Mouse (Mus musculus): ENCODE measurements at regions not wholly inside any gene's neighbourhood (a gene's known extent, or its start where the extent isn't known, plus 50 kb on each side); places are given as distances from the start of the nearest gene placed in this dataset.
A peak's percentile ranks its signal among the peaks of the same experiment; 100 is the strongest.

DNA sequence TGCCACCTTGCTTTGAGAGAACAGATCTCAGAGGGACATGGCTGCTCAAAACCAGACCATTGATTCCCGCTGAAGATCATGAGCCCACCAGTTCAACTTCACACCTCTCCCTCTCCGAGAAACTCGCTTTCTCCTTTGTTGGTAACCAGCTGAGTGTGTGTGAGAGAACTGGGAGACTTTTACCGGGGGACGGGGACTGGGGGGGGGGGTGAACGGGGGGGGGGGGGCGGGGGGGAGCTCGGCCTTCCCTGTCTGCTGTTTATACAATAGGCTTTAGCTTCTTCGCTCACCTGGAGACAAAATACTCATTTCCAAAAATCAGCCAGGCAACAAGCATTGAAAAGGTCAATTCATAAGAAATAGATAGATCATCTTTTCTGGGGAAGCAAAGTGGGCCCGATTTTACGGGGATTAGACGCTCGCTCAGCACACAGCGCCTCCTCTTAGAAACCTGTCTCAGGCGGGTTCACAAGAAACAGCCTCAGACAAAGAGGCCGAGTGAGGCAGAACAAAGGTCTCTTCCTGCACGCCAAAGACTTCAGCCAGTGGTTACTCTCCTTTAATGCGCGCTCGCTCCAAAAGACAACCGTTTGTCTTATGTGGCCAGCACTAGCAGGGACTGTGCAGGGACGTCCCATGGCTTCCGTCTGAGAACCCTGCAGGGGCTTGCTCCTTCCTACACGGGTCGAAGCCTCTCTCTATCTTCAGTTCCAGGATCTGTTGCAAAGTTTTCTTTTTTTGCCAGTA lies 202.7 kb downstream of the Irs2 start:
- Histone ChIP-seq H3K27ac (ENCODE audit: low read depth, low read length) (no peak overlapping the region), H3K9ac (no peak overlapping the region), H3K36me3 (ENCODE audit: insufficient read depth) (no peaks in the 10 kb centered on the region), H3K4me2 (ENCODE audit: low read depth) (peak overlapping the region; percentile 8), H3K4me3 (ENCODE audit: low read depth, low read length) (no peak overlapping the region), H3K4me1 (ENCODE audit: insufficient read depth) (no peaks in the 10 kb centered on the region), H3K27me3 (ENCODE audit: insufficient read depth, low read length) (no peaks in the 10 kb centered on the region), H3K9me3 (ENCODE audit: low read length) (no peaks in the 10 kb centered on the region)
- ATAC-seq, result no peak; the same call in 1 of the 2 replicates
- no peak for TF ChIP-seq CTCF (IDR thresholded peaks at IDR 0.05; ENCODE audit: low read depth)
- DNase-seq, result no peak
- 8% methylated on average over 24 of the region's 25 CpGs for WGBS

DNA sequence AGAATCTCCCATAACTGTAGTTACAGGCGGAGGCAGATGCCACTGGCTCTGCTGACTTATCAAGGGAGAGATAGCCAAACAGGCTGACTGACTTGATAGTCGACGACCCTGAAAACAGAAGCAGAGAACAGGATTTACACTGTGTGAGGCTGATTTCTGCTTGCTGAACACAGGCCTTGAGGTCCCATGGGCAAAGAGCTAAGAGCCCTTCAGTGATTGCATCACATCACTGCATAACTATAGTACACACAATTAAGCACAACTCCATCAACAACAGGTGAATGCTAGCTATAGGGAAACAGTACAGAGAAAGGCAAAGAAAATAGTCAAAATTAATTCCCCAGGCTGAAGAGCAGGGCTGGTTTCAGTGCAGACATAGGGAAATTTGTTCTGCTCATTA lies 203.3 kb downstream of the Irs2 start:
- DNase-seq, result no peak
- no peak for ATAC-seq
- 58% methylated on average over 3 of the region's 3 CpGs for WGBS

DNA sequence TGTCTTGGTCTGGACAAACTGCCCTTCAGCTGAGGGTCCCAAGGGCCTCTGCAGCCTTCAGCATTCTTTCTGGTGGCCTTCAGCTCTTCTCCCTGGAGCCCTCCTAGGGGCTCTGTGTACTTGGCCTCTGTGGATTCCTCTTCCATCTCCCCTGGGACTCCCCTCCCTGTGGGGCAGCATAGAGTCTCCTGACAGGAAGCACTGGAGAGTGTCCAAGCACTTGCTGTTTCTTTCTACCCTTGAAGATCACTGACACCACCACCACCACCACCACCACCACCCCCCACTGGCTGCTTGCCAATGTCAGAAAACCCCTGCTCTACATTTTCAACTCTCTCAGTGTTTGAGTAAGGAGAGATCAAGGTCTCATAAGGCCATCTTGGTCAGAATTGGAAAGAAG lies 206.3 kb downstream of the Irs2 start:
- DNase-seq, result no peak
- Histone ChIP-seq H3K9ac (no peak overlapping the region), H3K4me2 (ENCODE audit: low read depth) (no peak overlapping the region), H3K27me3 (ENCODE audit: insufficient read depth, low read length) (no peaks in the 10 kb centered on the region), H3K36me3 (ENCODE audit: insufficient read depth) (no peaks in the 10 kb centered on the region), H3K9me3 (ENCODE audit: low read length) (no peaks in the 10 kb centered on the region), H3K4me1 (ENCODE audit: insufficient read depth) (no peaks in the 10 kb centered on the region), H3K4me3 (ENCODE audit: low read depth, low read length) (no peak overlapping the region), H3K27ac (ENCODE audit: low read depth, low read length) (no peak overlapping the region)
- TF ChIP-seq CTCF (IDR thresholded peaks at IDR 0.05; ENCODE audit: low read depth), result no peak
- no peak for ATAC-seq

More for the DNA sequence above, 203.3 kb downstream of the Irs2 start:
- Histone ChIP-seq H3K27me3 (ENCODE audit: insufficient read depth, low read length) (no peaks in the 10 kb centered on the region), H3K9ac (no peak overlapping the region), H3K4me2 (ENCODE audit: low read depth) (no peak overlapping the region), H3K4me1 (ENCODE audit: insufficient read depth) (no peaks in the 10 kb centered on the region), H3K9me3 (ENCODE audit: low read length) (no peaks in the 10 kb centered on the region), H3K36me3 (ENCODE audit: insufficient read depth) (no peaks in the 10 kb centered on the region), H3K4me3 (ENCODE audit: low read depth, low read length) (no peak overlapping the region), H3K27ac (ENCODE audit: low read depth, low read length) (no peak overlapping the region)
- TF ChIP-seq CTCF (IDR thresholded peaks at IDR 0.05; ENCODE audit: low read depth), result no peak

- no peak for DNase-seq
- 84% methylated on average over 5 of the region's 5 CpGs for WGBS
Measured at GRCm38 (mm10) chr8:10801580-10801979, 206.7 kb downstream of the Irs2 start.

GRCm38 (mm10) chr8:10798444-10798843 lies 209.8 kb downstream of the Irs2 start:
- WGBS, result 88% methylated on average over 1 of the region's 1 CpGs
- Histone ChIP-seq H3K27me3 (ENCODE audit: insufficient read depth, low read length) (no peaks in the 10 kb centered on the region), H3K27ac (ENCODE audit: low read depth, low read length) (no peak overlapping the region), H3K9me3 (ENCODE audit: low read length) (no peaks in the 10 kb centered on the region), H3K4me2 (ENCODE audit: low read depth) (no peak overlapping the region), H3K4me3 (ENCODE audit: low read depth, low read length) (no peak overlapping the region), H3K4me1 (ENCODE audit: insufficient read depth) (no peaks in the 10 kb centered on the region), H3K36me3 (ENCODE audit: insufficient read depth) (no peaks in the 10 kb centered on the region), H3K9ac (no peak overlapping the region)
- no peak for TF ChIP-seq CTCF (IDR thresholded peaks at IDR 0.05; ENCODE audit: low read depth)
- no peak for DNase-seq
- no peak for ATAC-seq

More at GRCm38 (mm10) chr8:10801580-10801979, 206.7 kb downstream of the Irs2 start:
- Histone ChIP-seq H3K4me2 (ENCODE audit: low read depth) (no peak overlapping the region), H3K36me3 (ENCODE audit: insufficient read depth) (no peaks in the 10 kb centered on the region), H3K9me3 (ENCODE audit: low read length) (no peaks in the 10 kb centered on the region), H3K4me3 (ENCODE audit: low read depth, low read length) (no peak overlapping the region), H3K9ac (no peak overlapping the region), H3K27me3 (ENCODE audit: insufficient read depth, low read length) (no peaks in the 10 kb centered on the region), H3K27ac (ENCODE audit: low read depth, low read length) (no peak overlapping the region), H3K4me1 (ENCODE audit: insufficient read depth) (no peaks in the 10 kb centered on the region)
- no peak for TF ChIP-seq CTCF (IDR thresholded peaks at IDR 0.05; ENCODE audit: low read depth)
- no peak for ATAC-seq

DNA sequence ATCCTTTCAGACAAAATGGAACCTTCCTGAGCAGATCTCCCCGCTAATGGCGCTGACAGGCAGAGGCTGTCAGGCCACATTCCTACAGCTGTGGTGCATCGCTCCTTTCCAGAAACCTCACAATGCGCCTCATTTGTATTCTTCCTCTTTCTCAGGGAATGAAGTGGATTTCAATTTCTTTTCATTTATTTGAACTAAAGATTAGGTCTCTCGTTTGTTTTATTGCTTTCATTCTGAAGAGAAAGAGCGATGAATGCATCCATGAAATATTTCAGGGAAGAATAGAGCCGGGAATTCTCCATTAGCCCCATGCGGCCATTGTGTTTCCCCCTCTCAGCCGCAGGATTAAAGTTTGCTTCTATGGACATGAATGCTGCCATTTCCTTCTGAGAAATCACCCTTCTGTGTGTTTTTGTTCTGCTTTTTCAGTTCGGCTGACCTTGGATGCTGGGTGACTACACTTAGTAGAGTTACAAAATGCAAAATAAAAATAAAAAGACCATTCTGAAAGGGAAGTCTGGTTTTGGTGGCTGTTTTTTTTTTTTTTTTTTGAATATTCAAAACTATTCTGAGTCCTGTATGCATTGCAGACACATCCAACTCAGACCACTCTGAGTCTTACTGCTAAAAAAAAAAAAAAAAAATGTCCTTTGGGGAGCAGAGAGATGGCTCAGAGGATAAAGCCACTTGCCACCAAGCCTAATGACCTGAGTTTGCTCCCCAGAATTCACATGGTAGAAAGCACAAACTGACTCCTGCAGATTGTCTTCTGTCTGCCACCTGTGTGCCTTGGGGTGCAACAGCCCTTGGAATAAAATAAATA lies 213.7 kb downstream of the Irs2 start:
- no peaks in the 10 kb centered on the region for H3K9me3 ChIP-seq (ENCODE audit: low read length)
- H3K4me3 ChIP-seq (ENCODE audit: low read depth, low read length), result no peak overlapping the region
- H3K4me1 ChIP-seq (ENCODE audit: insufficient read depth), result no peaks in the 10 kb centered on the region
- no peak overlapping the region for H3K9ac ChIP-seq
- TF ChIP-seq CTCF (IDR thresholded peaks at IDR 0.05; ENCODE audit: low read depth), result no peak
- no peaks in the 10 kb centered on the region for H3K36me3 ChIP-seq (ENCODE audit: insufficient read depth)
- peak overlapping the region; percentile 42 for H3K27ac ChIP-seq (ENCODE audit: low read depth, low read length)
- no peak overlapping the region for H3K4me2 ChIP-seq (ENCODE audit: low read depth)
- DNase-seq, result peak; percentile 59
- ATAC-seq, result peak; percentile 56
- WGBS, result 10% methylated on average over 10 of the region's 10 CpGs
- no peaks in the 10 kb centered on the region for H3K27me3 ChIP-seq (ENCODE audit: insufficient read depth, low read length)

All from forebrain, postnatal 0 days (tissue).